Mouse (Mus musculus) gastrocnemius, adult 18-20 months (tissue): ENCODE data around the gene Ifng. TPM values are rescaled to one million over a fixed set of nuclear protein-coding genes. Genes with fewer than 3 reads are reported as not detected.

Experiments
- DNase-seq: peaks from one replicate; pipeline ENCODE4 v3.0.0; 2021; ENCODE audit warnings: low spot score
- total RNA-seq, 2 experiments: library from RNA; stranded (reverse); gene quantifications; 2 replicates each; pipeline ENCODE4 v1.2.3; 2021

Ifng gene
- total RNA-seq, 2 experiments from 2014 or later, result not detected

DNA sequence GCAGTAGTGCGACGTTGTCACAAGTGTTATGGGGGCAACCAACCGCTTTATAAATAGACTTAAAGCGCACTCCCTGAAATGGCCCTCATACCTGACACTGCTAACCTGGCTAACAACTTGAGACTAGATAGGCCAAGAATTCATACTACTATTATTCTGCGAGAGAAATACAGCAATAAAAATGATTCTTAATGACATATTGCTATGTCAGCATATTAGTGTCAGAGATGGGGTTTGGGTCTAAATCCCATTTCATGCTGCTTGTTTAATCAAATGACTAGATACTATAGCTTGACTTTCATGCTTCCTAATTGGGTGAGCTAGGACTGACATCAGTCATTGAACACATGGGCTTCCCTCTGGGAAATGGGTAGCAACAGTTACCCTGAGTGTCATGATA, 39.3 kb downstream of the Ifng start:
- DNase-seq, result no peak

DNA sequence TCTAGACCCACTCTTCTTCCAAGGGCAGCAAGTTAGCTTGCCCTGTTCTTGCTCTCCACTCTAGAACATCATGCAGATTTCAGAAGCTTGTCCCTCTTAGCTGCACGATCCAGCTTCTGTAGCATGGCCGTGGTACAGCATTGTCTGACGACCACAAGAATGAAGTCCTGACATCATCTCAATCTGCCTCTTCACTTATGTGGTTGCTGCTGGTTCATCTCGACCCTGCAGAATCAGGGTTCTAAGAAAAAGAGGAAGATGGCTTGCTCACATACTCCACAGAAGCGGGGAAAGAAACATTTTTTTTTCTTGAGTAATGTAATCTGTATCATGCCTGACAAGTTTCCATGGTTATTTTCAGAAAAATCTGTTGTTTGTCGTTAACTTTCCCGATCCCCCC, 39.9 kb downstream of the Ifng start:
- DNase-seq, result no peak

DNA sequence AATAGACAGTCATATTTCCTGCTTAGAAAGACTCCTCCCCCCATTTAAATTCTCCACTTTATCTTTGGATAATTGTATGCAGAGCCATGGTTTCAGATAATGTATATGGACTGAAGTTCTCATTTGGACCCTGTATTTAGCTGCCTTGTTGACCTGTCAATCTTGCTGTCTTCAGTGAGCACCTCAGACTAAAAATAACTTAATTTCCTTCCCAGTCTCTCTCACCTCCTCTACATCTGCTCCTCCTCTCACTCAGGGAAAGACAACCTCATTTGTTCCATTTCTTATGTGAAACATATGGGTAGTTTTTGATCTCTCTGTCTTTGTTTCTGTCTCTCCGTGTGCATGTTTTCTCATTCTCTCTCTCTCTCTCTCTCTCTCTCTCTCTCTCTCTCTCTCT, 53.3 kb downstream of the Ifng start:
- no peak for DNase-seq

DNA sequence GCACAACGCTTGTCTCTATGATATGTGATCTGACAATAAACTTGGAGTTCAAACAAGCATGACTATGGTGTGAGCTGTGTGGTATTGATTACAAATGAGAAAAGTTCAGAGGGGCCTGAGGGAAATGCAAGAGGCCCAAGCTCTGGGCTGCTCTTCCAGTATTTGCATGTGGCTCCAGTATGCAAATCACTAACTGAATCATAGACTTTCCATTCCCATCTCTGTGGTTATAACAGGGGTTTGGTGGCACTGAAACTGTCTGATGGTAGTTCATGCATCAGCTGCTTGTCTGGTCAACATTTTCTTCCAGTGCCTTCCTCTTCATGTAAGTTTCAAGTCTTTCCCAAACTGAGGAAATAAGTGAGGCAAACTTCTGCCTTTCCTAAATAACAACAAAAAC, 54.5 kb downstream of the Ifng start:
- no peak for DNase-seq

Other genes starting within 250 kb of the Ifng start
- not detected for gene Il22, start 236.1 kb upstream of the Ifng start, total RNA-seq
- under 1 TPM; 0.39 to 0.43 TPM for gene Gm32717, start 200.3 kb upstream of the Ifng start, total RNA-seq
- under 1 TPM; 0.39 to 0.43 TPM for gene Gm32802, start 182.4 kb upstream of the Ifng start, total RNA-seq
- not detected for gene Iltifb, start 146.0 kb upstream of the Ifng start, total RNA-seq
- not detected for gene Gm9040, start 114.1 kb upstream of the Ifng start, total RNA-seq
- not detected for gene Gm9044, start 108.6 kb upstream of the Ifng start, total RNA-seq
- not detected for gene Gm9045, start 103.2 kb upstream of the Ifng start, total RNA-seq
- gene Gm9046, start 97.8 kb upstream of the Ifng start, total RNA-seq, result not detected
- not detected for gene Gm9048, start 92.4 kb upstream of the Ifng start, total RNA-seq
- not detected for gene Gm9049, start 86.9 kb upstream of the Ifng start, total RNA-seq